Mouse (Mus musculus) ES-Bruce4 (cell line): ENCODE measurements around the gene Krtap3-3.

ENCODE experiments used
- CTCF ChIP-seq: IDR thresholded peaks from one replicate; pipeline ENCODE4 v1.8.1; 2011; ENCODE audit warnings: low read depth, low read length
- POLR2A ChIP-seq: IDR thresholded peaks from one replicate; pipeline ENCODE4 v1.8.1; 2011; ENCODE audit warnings: low read length; ENCODE audit not compliant: insufficient read depth

DNA sequence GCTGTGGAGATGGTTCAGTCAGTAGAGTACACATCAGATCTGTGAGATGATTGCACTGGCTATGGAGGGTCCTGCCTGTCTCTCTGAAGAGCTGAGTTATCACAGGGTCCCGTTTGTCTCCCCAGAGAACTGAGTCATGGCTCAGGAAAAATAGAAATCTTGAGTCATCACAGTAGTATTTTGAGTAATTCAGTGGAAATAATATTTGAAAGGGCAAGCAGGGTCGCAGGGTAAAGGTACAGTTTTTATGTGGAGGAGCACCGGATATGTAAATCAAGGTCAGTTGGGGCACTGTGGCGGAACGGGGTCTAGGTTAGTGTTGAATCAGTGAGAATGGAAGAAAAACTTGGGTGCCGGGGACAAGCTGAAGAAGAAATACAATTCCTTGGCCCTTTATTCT is 11.9 kb upstream of the Krtap3-3 start:
- TF ChIP-seq CTCF (no peak), POLR2A (no peak)
